Mouse (Mus musculus): ENCODE results near the gene Efna2.

DNA sequence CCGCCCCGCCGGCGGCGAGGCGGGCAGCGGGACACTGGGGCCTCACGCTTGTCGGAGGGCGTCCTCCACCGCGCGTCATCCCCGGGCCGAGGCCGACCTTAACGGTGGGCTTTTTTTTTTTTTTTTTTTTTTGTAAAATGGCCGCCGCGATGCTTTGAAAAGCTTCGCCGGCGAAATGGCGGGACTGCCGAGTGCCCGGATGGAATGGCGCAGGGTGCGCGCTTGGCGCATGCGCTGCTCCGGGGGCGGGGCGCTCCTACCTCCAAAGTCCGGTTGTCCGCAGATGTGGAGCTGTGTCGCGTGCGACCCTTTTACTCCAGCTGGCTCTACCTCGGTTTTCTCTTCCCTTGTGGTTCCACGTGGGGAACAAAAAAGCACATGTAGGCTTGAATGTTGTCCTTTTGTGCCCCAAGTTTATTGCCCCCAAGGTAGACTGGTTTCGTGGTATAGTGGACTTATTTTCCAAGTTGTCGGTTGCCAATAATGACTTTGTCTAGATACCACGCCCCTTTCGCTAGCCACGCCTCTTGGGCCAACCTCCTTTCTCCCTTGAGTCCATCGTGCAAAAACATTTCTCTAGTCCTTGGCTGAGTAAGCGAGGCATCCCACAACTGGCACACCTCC lies 11.1 kb upstream of the Efna2 start:
- no peak for TF ChIP-seq CTCF (conservative IDR thresholded peaks at IDR 0.05; ENCODE audit: low read length)
- no peak for TF ChIP-seq NANOG (IDR thresholded peaks at IDR 0.05; ENCODE audit: borderline replicate concordance, low read length)
